Mouse (Mus musculus) limb, embryonic 11.5 days (tissue): ENCODE results near the gene Pygo2. TPM values are rescaled to one million over a fixed set of nuclear protein-coding genes. Genes with fewer than 3 reads are reported as not detected.

Experiments used
- ATAC-seq: fragments of 200-750 bp; cut with Nextera tagmentation; 2 replicates; pipeline ENCODE4 v1.8.0; 2017; ENCODE audit warnings: low read depth; ENCODE audit not compliant: insufficient number of reproducible peaks, low FRiP score, low TSS enrichment
- DNase-seq: peaks from one replicate; pipeline ENCODE4 v3.0.0-alpha.2; 2015; ENCODE audit warnings: low spot score
- H3K27ac ChIP-seq: fragments of 300-500 bp; sonication (generic); replicated peaks from 2 replicates; pipeline ENCODE4 v1.5.1; 2014; ENCODE audit warnings: low read depth, mild to moderate bottlenecking, low read length
- H3K27me3 ChIP-seq: fragments of 300-500 bp; sonication (generic); 2 replicates; pipeline ENCODE4 v1.6.1; 2014; ENCODE audit warnings: mild to moderate bottlenecking, low read length, mixed read lengths; ENCODE audit not compliant: control insufficient read depth, insufficient read depth
- H3K36me3 ChIP-seq: fragments of 300-500 bp; sonication (generic); 2 replicates; pipeline ENCODE4 v1.6.1; 2014; ENCODE audit warnings: mild to moderate bottlenecking, low read length, moderate library complexity, mixed read lengths; ENCODE audit not compliant: control insufficient read depth, insufficient read depth
- H3K4me1 ChIP-seq: fragments of 300-500 bp; sonication (generic); 2 replicates; pipeline ENCODE4 v1.6.1; 2014; ENCODE audit warnings: low read length, mixed read lengths; ENCODE audit not compliant: control insufficient read depth, insufficient read depth
- H3K4me2 ChIP-seq: fragments of 300-500 bp; sonication (generic); 2 replicates; pipeline ENCODE4 v1.6.1; 2014; ENCODE audit warnings: low read depth, mild to moderate bottlenecking, moderate library complexity; ENCODE audit not compliant: severe bottlenecking
- H3K4me3 ChIP-seq: fragments of 300-500 bp; sonication (generic); 2 replicates; pipeline ENCODE4 v1.5.1; 2014; ENCODE audit warnings: low read depth, low read length
- H3K9ac ChIP-seq: fragments of 300-500 bp; sonication (generic); 2 replicates; pipeline ENCODE4 v1.6.1; 2014; ENCODE audit warnings: mild to moderate bottlenecking, low read length
- H3K9me3 ChIP-seq: fragments of 300-500 bp; sonication (generic); 2 replicates; pipeline ENCODE4 v1.6.1; 2016; ENCODE audit warnings: low read length; ENCODE audit not compliant: control insufficient read depth
- WGBS: fragments of 180-500 bp; shearing (Covaris S2); extraction: QIAGEN DNeasy Blood & Tissue Kit; methylation state at CpG from one replicate; pipeline ENCODE4 v1.1.7; 2014; 5-methylcytosine and 5-hydroxymethylcytosine counted together
- polyA plus RNA-seq: library from polyadenylated mRNA; unstranded; fragments of >200 nt; fragmentation: Nextera tagmentation; extraction: Ambion mirVana; gene quantifications from 2 replicates; pipeline ENCODE4 v1.2.1, GENCODE M21; 2014

Gene Pygo2
- polyA plus RNA-seq = 64.3 and 65.5 TPM in 2 replicates

GRCm38 (mm10) chr3:89430171-89431159, at the start of gene Pygo2:
TSS of gene Pygo2 (plus strand) at chr3:89430214.
- H3K27ac ChIP-seq = peak within 1 kb of the TSS; percentile 65
- H3K9me3 ChIP-seq = no peaks in the 10 kb centered on the region
- ATAC-seq (peak; percentile 97), DNase-seq (peak; percentile 95)
- peak within 1 kb of the TSS; percentile 47 for H3K4me2 ChIP-seq
- peaks cover 12% of the 10 kb centered on the region; the same call in 1 of the 2 replicates for H3K36me3 ChIP-seq
- peak within 1 kb of the TSS; percentile 84 for H3K9ac ChIP-seq
- H3K4me1 ChIP-seq = 0 out of 2 replicates have a peak, but pooled peaks cover 7% of the 10 kb centered on the region
- peak within 1 kb of the TSS; percentile 92 for H3K4me3 ChIP-seq
- WGBS = 2% methylated on average over 68 of the region's 68 CpGs
- no peaks in the 10 kb centered on the region for H3K27me3 ChIP-seq

GRCm38 (mm10) chr3:89380291-89380690, 49.7 kb upstream of the Pygo2 start:
- WGBS = 94% methylated on average over 14 of the region's 14 CpGs
- DNase-seq (no peak), ATAC-seq (no peak)
- no peak overlapping the region for H3K9ac ChIP-seq
- no peaks in the 10 kb centered on the region for H3K9me3 ChIP-seq
- no peaks in the 10 kb centered on the region for H3K27me3 ChIP-seq
- no peak overlapping the region for H3K4me2 ChIP-seq
- no peak overlapping the region for H3K4me3 ChIP-seq
- no peaks in the 10 kb centered on the region for H3K36me3 ChIP-seq
- H3K27ac ChIP-seq = no peak overlapping the region
- 0 out of 2 replicates have a peak, but pooled peaks cover 6% of the 10 kb centered on the region for H3K4me1 ChIP-seq

GRCm38 (mm10) chr3:89380711-89381110, 49.3 kb upstream of the Pygo2 start:
- Histone ChIP-seq H3K36me3 (no peaks in the 10 kb centered on the region), H3K4me3 (no peak overlapping the region), H3K27ac (no peak overlapping the region), H3K9me3 (no peaks in the 10 kb centered on the region), H3K9ac (no peak overlapping the region), H3K4me2 (no peak overlapping the region), H3K4me1 (0 out of 2 replicates have a peak, but pooled peaks cover 8% of the 10 kb centered on the region), H3K27me3 (no peaks in the 10 kb centered on the region)
- ATAC-seq (no peak), DNase-seq (no peak)
- WGBS = 92% methylated on average over 18 of the region's 18 CpGs

GRCm38 (mm10) chr3:89381233-89381632, 48.8 kb upstream of the Pygo2 start:
- Histone ChIP-seq H3K27me3 (no peaks in the 10 kb centered on the region), H3K27ac (no peak overlapping the region), H3K4me3 (no peak overlapping the region), H3K9ac (no peak overlapping the region), H3K9me3 (no peaks in the 10 kb centered on the region), H3K4me1 (0 out of 2 replicates have a peak, but pooled peaks cover 8% of the 10 kb centered on the region), H3K36me3 (no peaks in the 10 kb centered on the region), H3K4me2 (no peak overlapping the region)
- DNase-seq = no peak
- no peak for ATAC-seq
- 80% methylated on average over 11 of the region's 11 CpGs for WGBS

- DNase-seq (no peak), ATAC-seq (no peak)
- H3K4me2 ChIP-seq = no peak overlapping the region
- peaks cover 12% of the 10 kb centered on the region; the same call in 1 of the 2 replicates for H3K4me1 ChIP-seq
- H3K36me3 ChIP-seq = no peaks in the 10 kb centered on the region
- WGBS = 89% methylated on average over 9 of the region's 9 CpGs
- H3K9ac ChIP-seq = no peak overlapping the region
- no peak overlapping the region for H3K27ac ChIP-seq
- H3K4me3 ChIP-seq = no peak overlapping the region
- H3K27me3 ChIP-seq = no peaks in the 10 kb centered on the region
- H3K9me3 ChIP-seq = no peaks in the 10 kb centered on the region
These were observed 47.8 kb upstream of the Pygo2 start for GRCm38 (mm10) chr3:89382033-89382882.

GRCm38 (mm10) chr3:89382950-89383349, 47.1 kb upstream of the Pygo2 start:
- H3K4me2 ChIP-seq = no peak overlapping the region
- H3K9me3 ChIP-seq = no peaks in the 10 kb centered on the region
- no peaks in the 10 kb centered on the region for H3K27me3 ChIP-seq
- ATAC-seq (no peak), DNase-seq (no peak)
- H3K9ac ChIP-seq = no peak overlapping the region
- H3K4me1 ChIP-seq = peaks cover 12% of the 10 kb centered on the region; the same call in 1 of the 2 replicates
- no peak overlapping the region for H3K4me3 ChIP-seq
- no peak overlapping the region for H3K27ac ChIP-seq
- WGBS = 70% methylated on average over 5 of the region's 5 CpGs
- H3K36me3 ChIP-seq = no peaks in the 10 kb centered on the region

- ATAC-seq (no peak), DNase-seq (no peak)
- Histone ChIP-seq H3K9ac (no peak overlapping the region), H3K27me3 (no peaks in the 10 kb centered on the region), H3K4me2 (no peak overlapping the region), H3K4me1 (peaks cover 10% of the 10 kb centered on the region; the same call in 1 of the 2 replicates), H3K36me3 (no peaks in the 10 kb centered on the region), H3K27ac (no peak overlapping the region), H3K9me3 (no peaks in the 10 kb centered on the region), H3K4me3 (no peak overlapping the region)
- WGBS = 77% methylated on average over 5 of the region's 5 CpGs
These were observed 46.3 kb upstream of the Pygo2 start for GRCm38 (mm10) chr3:89383651-89384255.
